Mouse (Mus musculus) CD4-positive helper T cell, adult 2 months (primary cell): ENCODE measurements around the gene Ispd.

Experiments used
- DNase-seq: peaks from one replicate; pipeline ENCODE4 v3.0.0-alpha.2; 2012; ENCODE audit warnings: low read depth, missing footprints, low spot score

The Ispd gene

GRCm38 (mm10) chr12:36708810-36709209 lies 327.6 kb downstream of the Ispd start:
- DNase-seq, result no peak

GRCm38 (mm10) chr12:36713866-36714662 lies 332.8 kb downstream of the Ispd start:
- DNase-seq, result peak; percentile 2

GRCm38 (mm10) chr12:36717526-36717925 lies 336.3 kb downstream of the Ispd start:
- no peak for DNase-seq

- DNase-seq, result no peak
These were observed 337.2 kb downstream of the Ispd start for GRCm38 (mm10) chr12:36718417-36718816.

- DNase-seq, result no peak
These were observed 337.8 kb downstream of the Ispd start for GRCm38 (mm10) chr12:36719074-36719473.

GRCm38 (mm10) chr12:36720779-36721178 lies 339.5 kb downstream of the Ispd start:
- DNase-seq, result no peak

- no peak for DNase-seq
These were observed 340.0 kb downstream of the Ispd start for GRCm38 (mm10) chr12:36721223-36721622.

GRCm38 (mm10) chr12:36722754-36723153 lies 341.5 kb downstream of the Ispd start:
- DNase-seq, result no peak

GRCm38 (mm10) chr12:36723302-36723701 lies 342.1 kb downstream of the Ispd start:
- no peak for DNase-seq

GRCm38 (mm10) chr12:36724297-36724696 lies 343.0 kb downstream of the Ispd start:
- no peak for DNase-seq

- DNase-seq, result no peak
These were observed 344.0 kb downstream of the Ispd start for GRCm38 (mm10) chr12:36725250-36725649.

GRCm38 (mm10) chr12:36726026-36726425 lies 344.8 kb downstream of the Ispd start:
- DNase-seq, result no peak

GRCm38 (mm10) chr12:36733673-36734371 lies 352.6 kb downstream of the Ispd start:
- DNase-seq, result no peak
